ENCODE assay signal across 24 mouse cellular contexts in genomic region chr8:8821119-8821518, GRCm38 (mm10).
DNase-seq lines count a peak whose midpoint lies in the region; ATAC-seq and TF ChIP-seq lines count a peak whose summit lies in the region.
"Had no signal": no experiment of that assay in that cellular context is flagged by ENCODE, and none has a peak within 500 bp of the region (broad histone marks: within the 10 kb centered on the region; RNA-seq: fewer than 3 reads in every experiment).

No protein-coding gene starts in this region.

- no peak for TF ChIP-seq CTCF in forebrain, postnatal 0 days (IDR thresholded peaks at IDR 0.05; ENCODE audit: low read depth)
- no peak for TF ChIP-seq CTCF in hindbrain, postnatal 0 days (IDR thresholded peaks at IDR 0.05; ENCODE audit: low read depth)
- no peak for TF ChIP-seq CTCF in lung, postnatal 0 days (IDR thresholded peaks at IDR 0.05)
- TF ChIP-seq CTCF in brain, embryonic 14.5 days (IDR thresholded peaks at IDR 0.05; ENCODE audit: borderline replicate concordance, extremely low read depth, insufficient read depth, insufficient read length) = no peak

- DNase-seq in forebrain, postnatal 0 days = peak; percentile 45
- DNase-seq in forebrain, embryonic 11.5 days (ENCODE audit: low spot score) = no peak
- DNase-seq in hindbrain, postnatal 0 days (ENCODE audit: low spot score) = peak; percentile 36
- peak; percentile 36 for DNase-seq in lung, postnatal 0 days (ENCODE audit: low spot score)
- DNase-seq in lung, postnatal 4 days = no peak
- peak; percentile 63 for DNase-seq in brain, embryonic 14.5 days (ENCODE audit: low read depth)
- DNase-seq: adrenal gland, postnatal 36 days; cerebellum, adult 11 months; cerebellum, adult 9-11 months; gastrocnemius, adult 2 months; kidney, postnatal 4 days; liver, embryonic 13.5 days; right cerebral cortex, postnatal 25 days; spleen, adult 18-20 months; thymus, postnatal 14 days had no signal

- H3K4me1 ChIP-seq in forebrain, postnatal 0 days (ENCODE audit: insufficient read depth) = no peaks in the 10 kb centered on the region
- H3K4me1 ChIP-seq in forebrain, embryonic 11.5 days (replicated peaks; ENCODE audit: control insufficient read depth, insufficient read depth, low read length) = no peaks in the 10 kb centered on the region
- H3K4me1 ChIP-seq in hindbrain, postnatal 0 days (ENCODE audit: insufficient read depth, low read length) = no peaks in the 10 kb centered on the region
- peaks cover 13% of the 10 kb centered on the region for H3K4me1 ChIP-seq in hindbrain, embryonic 13.5 days (replicated peaks)
- peaks cover 9% of the 10 kb centered on the region; the same call in 1 of the 2 replicates for H3K4me1 ChIP-seq in lung, postnatal 0 days (ENCODE audit: insufficient read depth, low read depth, low read length)
- H3K4me1 ChIP-seq: hindbrain, embryonic 10.5 days; limb, embryonic 13.5 days; liver, embryonic 13.5 days; midbrain, embryonic 10.5 days had no signal

- H3K36me3 ChIP-seq in forebrain, postnatal 0 days (ENCODE audit: insufficient read depth) = no peaks in the 10 kb centered on the region
- H3K36me3 ChIP-seq in forebrain, embryonic 11.5 days (ENCODE audit: control insufficient read depth, insufficient read depth, low read length) = no peaks in the 10 kb centered on the region
- no peaks in the 10 kb centered on the region for H3K36me3 ChIP-seq in hindbrain, postnatal 0 days (ENCODE audit: insufficient read depth, low read length)
- H3K36me3 ChIP-seq in hindbrain, embryonic 13.5 days = no peaks in the 10 kb centered on the region
- no peaks in the 10 kb centered on the region for H3K36me3 ChIP-seq in lung, postnatal 0 days (ENCODE audit: insufficient read depth, low read length)
- H3K36me3 ChIP-seq: forebrain, embryonic 12.5 days; heart, embryonic 10.5 days; hindbrain, embryonic 10.5 days; kidney, embryonic 15.5 days; limb, embryonic 13.5 days; liver, embryonic 13.5 days; midbrain, embryonic 10.5 days had no signal

- H3K9ac ChIP-seq in forebrain, postnatal 0 days = no peak overlapping the region
- no peak overlapping the region for H3K9ac ChIP-seq in forebrain, embryonic 11.5 days (ENCODE audit: low read length)
- no peak overlapping the region for H3K9ac ChIP-seq in hindbrain, postnatal 0 days (replicated peaks; ENCODE audit: low read length)
- H3K9ac ChIP-seq in hindbrain, embryonic 13.5 days = no peak overlapping the region
- H3K9ac ChIP-seq in lung, postnatal 0 days (replicated peaks; ENCODE audit: low read depth) = no peak overlapping the region
- H3K9ac ChIP-seq: forebrain, embryonic 12.5 days; kidney, embryonic 15.5 days; limb, embryonic 13.5 days; liver, embryonic 13.5 days had no signal

- H3K27me3 ChIP-seq in forebrain, postnatal 0 days (ENCODE audit: insufficient read depth, low read length) = no peaks in the 10 kb centered on the region
- H3K27me3 ChIP-seq in forebrain, embryonic 11.5 days (ENCODE audit: control insufficient read depth, insufficient read depth, low read length) = no peaks in the 10 kb centered on the region
- no peaks in the 10 kb centered on the region for H3K27me3 ChIP-seq in hindbrain, postnatal 0 days (ENCODE audit: insufficient read depth, low read length)
- no peaks in the 10 kb centered on the region for H3K27me3 ChIP-seq in hindbrain, embryonic 13.5 days
- H3K27me3 ChIP-seq in lung, postnatal 0 days (replicated peaks; ENCODE audit: insufficient read depth, low read length) = no peaks in the 10 kb centered on the region
- H3K27me3 ChIP-seq: forebrain, embryonic 12.5 days; kidney, embryonic 15.5 days; limb, embryonic 13.5 days; liver, embryonic 13.5 days had no signal

- TF ChIP-seq POLR2A in brain, embryonic 14.5 days (IDR thresholded peaks at IDR 0.05; ENCODE audit: borderline replicate concordance, extremely low read depth, insufficient read depth, insufficient read length, poor library complexity, severe bottlenecking) = no peak

- 0 out of 2 replicates have a peak, but pooled peaks have one; percentile 34 for ATAC-seq in forebrain, postnatal 0 days
- ATAC-seq in forebrain, embryonic 11.5 days (replicated peaks; ENCODE audit: low FRiP score) = no peak
- no peak for ATAC-seq in hindbrain, postnatal 0 days
- ATAC-seq in hindbrain, embryonic 13.5 days (ENCODE audit: low FRiP score) = no peak
- ATAC-seq in lung, postnatal 0 days = 0 out of 2 replicates have a peak, but pooled peaks have one; percentile 15
- ATAC-seq: CD4-positive, CD25-positive, alpha-beta regulatory T cell, adult 4 months; intestine, postnatal 0 days had no signal

- no peak overlapping the region for H3K27ac ChIP-seq in forebrain, postnatal 0 days (ENCODE audit: low read depth, low read length)
- no peak overlapping the region for H3K27ac ChIP-seq in forebrain, embryonic 11.5 days (ENCODE audit: low read depth, low read length)
- no peak overlapping the region for H3K27ac ChIP-seq in hindbrain, postnatal 0 days
- no peak overlapping the region for H3K27ac ChIP-seq in hindbrain, embryonic 13.5 days
- no peak overlapping the region for H3K27ac ChIP-seq in lung, postnatal 0 days (ENCODE audit: low read length)
- H3K27ac ChIP-seq: gastrocnemius, adult 2 months; heart, embryonic 10.5 days; hindbrain, embryonic 10.5 days; kidney, embryonic 15.5 days; limb, embryonic 13.5 days; liver, embryonic 13.5 days; midbrain, embryonic 10.5 days had no signal

- WGBS in forebrain, postnatal 0 days = 35% methylated on average over 6 of the region's 6 CpGs
- WGBS in forebrain, embryonic 11.5 days = 84% methylated on average over 6 of the region's 6 CpGs
- 48% methylated on average over 6 of the region's 6 CpGs for WGBS in hindbrain, postnatal 0 days
- WGBS in hindbrain, embryonic 13.5 days = 67% methylated on average over 6 of the region's 6 CpGs
- WGBS in lung, postnatal 0 days = 18% methylated on average over 6 of the region's 6 CpGs

- no peak overlapping the region for H3K4me3 ChIP-seq in forebrain, postnatal 0 days (ENCODE audit: low read depth, low read length)
- H3K4me3 ChIP-seq in forebrain, embryonic 11.5 days (ENCODE audit: low read depth, low read length) = no peak overlapping the region
- no peak overlapping the region for H3K4me3 ChIP-seq in hindbrain, postnatal 0 days (ENCODE audit: low read length)
- no peak overlapping the region for H3K4me3 ChIP-seq in hindbrain, embryonic 13.5 days
- H3K4me3 ChIP-seq in lung, postnatal 0 days (ENCODE audit: low read depth, low read length) = no peak overlapping the region
- H3K4me3 ChIP-seq: forebrain, embryonic 12.5 days; gastrocnemius, adult 2 months; heart, embryonic 10.5 days; hindbrain, embryonic 10.5 days; kidney, embryonic 15.5 days; limb, embryonic 13.5 days; liver, embryonic 13.5 days; midbrain, embryonic 10.5 days had no signal

- H3K4me2 ChIP-seq in forebrain, postnatal 0 days (ENCODE audit: low read depth) = no peak overlapping the region
- H3K4me2 ChIP-seq in forebrain, embryonic 11.5 days (ENCODE audit: low read depth, low read length, severe bottlenecking) = no peak overlapping the region
- H3K4me2 ChIP-seq in hindbrain, postnatal 0 days (ENCODE audit: low read depth, low read length) = no peak overlapping the region
- no peak overlapping the region for H3K4me2 ChIP-seq in hindbrain, embryonic 13.5 days
- H3K4me2 ChIP-seq in lung, postnatal 0 days (replicated peaks; ENCODE audit: low read depth, low read length) = no peak overlapping the region
- H3K4me2 ChIP-seq: forebrain, embryonic 12.5 days; kidney, embryonic 15.5 days; limb, embryonic 13.5 days; liver, embryonic 13.5 days had no signal

- TF ChIP-seq EP300 in lung, postnatal 0 days (IDR thresholded peaks at IDR 0.05) = no peak

- no peaks in the 10 kb centered on the region for H3K9me3 ChIP-seq in forebrain, postnatal 0 days (ENCODE audit: low read length)
- H3K9me3 ChIP-seq in forebrain, embryonic 11.5 days (ENCODE audit: control insufficient read depth, low read length) = no peaks in the 10 kb centered on the region
- H3K9me3 ChIP-seq in hindbrain, postnatal 0 days (ENCODE audit: low read length) = no peaks in the 10 kb centered on the region
- no peaks in the 10 kb centered on the region for H3K9me3 ChIP-seq in hindbrain, embryonic 13.5 days
- H3K9me3 ChIP-seq in lung, postnatal 0 days (ENCODE audit: low read length) = no peaks in the 10 kb centered on the region
- H3K9me3 ChIP-seq: forebrain, embryonic 12.5 days; heart, embryonic 10.5 days; hindbrain, embryonic 10.5 days; kidney, embryonic 15.5 days; limb, embryonic 13.5 days; liver, embryonic 13.5 days; midbrain, embryonic 10.5 days had no signal

Comparison
In these comparisons a context has a peak if more than half of its experiments do, and no peak if none do; other contexts are left out.
1. ATAC-seq: peak in forebrain, postnatal 0 days (single experiment) and lung, postnatal 0 days (single experiment); none in forebrain, embryonic 11.5 days (single experiment), hindbrain, postnatal 0 days (single experiment) and hindbrain, embryonic 13.5 days (single experiment).
2. DNase-seq: peak in forebrain, postnatal 0 days (single experiment), hindbrain, postnatal 0 days (single experiment), lung, postnatal 0 days (single experiment) and brain, embryonic 14.5 days (single experiment); none in forebrain, embryonic 11.5 days (single experiment) and lung, postnatal 4 days (0 of 2).